Comparison of ENCODE assay signal across 28 mouse cellular contexts in the genomic region with DNA sequence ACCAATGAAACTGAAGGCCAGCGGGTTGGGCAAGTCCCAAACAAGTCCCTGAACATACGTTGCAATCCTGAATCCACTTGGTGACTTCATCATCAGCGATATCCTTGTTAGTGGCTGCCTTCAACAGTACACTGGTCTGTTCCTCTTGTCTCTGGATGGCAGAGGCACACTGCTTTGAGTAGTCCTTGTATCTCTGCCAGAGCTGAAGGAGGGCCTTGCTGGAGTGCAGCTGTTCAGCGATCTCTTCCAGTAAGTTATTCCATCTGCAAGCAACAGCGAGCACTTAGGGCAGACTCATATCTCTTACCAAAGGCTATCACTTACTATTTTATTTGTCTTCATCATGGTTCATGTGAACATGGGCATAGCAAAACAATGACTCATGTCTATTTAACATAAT. TPM values are rescaled to one million over a fixed set of nuclear protein-coding genes. Genes with fewer than 3 reads are reported as not detected.
DNase-seq lines count a peak whose midpoint lies in the region; ATAC-seq and TF ChIP-seq lines count a peak whose summit lies in the region.
"Had no signal": no experiment of that assay in that cellular context is flagged by ENCODE, and none has a peak within 500 bp of the region (broad histone marks: within the 10 kb centered on the region; RNA-seq: fewer than 3 reads in every experiment).

No protein-coding gene starts in this region.

- no peak for TF ChIP-seq CTCF in C2C12 (IDR thresholded peaks at IDR 0.05; ENCODE audit: control insufficient read depth, insufficient read depth, insufficient read length)
- no peak for TF ChIP-seq CTCF in gastrocnemius, adult 2 months (IDR thresholded peaks at IDR 0.05)
- no peak for TF ChIP-seq CTCF in left cerebral cortex, adult 2 months (IDR thresholded peaks at IDR 0.05)

- H3K4me3 ChIP-seq in heart, embryonic 11.5 days (ENCODE audit: low read depth, low read length), result no peak overlapping the region
- no peak overlapping the region for H3K4me3 ChIP-seq in C2C12 (ENCODE audit: insufficient read depth, poor library complexity, severe bottlenecking)
- H3K4me3 ChIP-seq in gastrocnemius, adult 2 months, result no peak overlapping the region
- H3K4me3 ChIP-seq in left cerebral cortex, adult 2 months, result no peak overlapping the region
- H3K4me3 ChIP-seq: embryonic facial prominence, embryonic 12.5 days; forebrain, embryonic 15.5 days; heart, embryonic 12.5 days; hindbrain, embryonic 15.5 days; layer of hippocampus, adult 2 months; midbrain, embryonic 12.5 days had no signal

- DNase-seq in heart, postnatal 10 days, result peak; percentile 14 to 19
- DNase-seq in 3T3-L1 (ENCODE audit: low read depth, low spot score), result peak; percentile 39
- peak; percentile 31 for DNase-seq in gastrocnemius, adult 2 months
- DNase-seq in adrenal gland, postnatal 10 days, result no peak
- DNase-seq in left cerebral cortex, adult 2 months (ENCODE audit: extremely low spot score in 1 of 2, low spot score in 2 of 2), result no peak
- DNase-seq: cerebellum, adult 8-10 months; heart, postnatal 4 days; lung, adult 2 months; right cerebral cortex, postnatal 14 days; thymus, adult 18-20 months; thymus, postnatal 4 days had no signal

- no peaks in the 10 kb centered on the region for H3K27me3 ChIP-seq in heart, embryonic 11.5 days (ENCODE audit: control insufficient read depth, insufficient read depth, low read length)
- H3K27me3 ChIP-seq in C2C12 (ENCODE audit: control insufficient read depth, insufficient read depth, insufficient read length), result no peaks in the 10 kb centered on the region
- H3K27me3 ChIP-seq: embryonic facial prominence, embryonic 12.5 days; forebrain, embryonic 15.5 days; heart, embryonic 12.5 days; hindbrain, embryonic 15.5 days; midbrain, embryonic 12.5 days had no signal

- H3K79me3 ChIP-seq in C2C12 (ENCODE audit: low read depth), result no peaks in the 10 kb centered on the region

- no peak overlapping the region for H3ac ChIP-seq in C2C12 (ENCODE audit: control insufficient read depth, insufficient read length, low read depth)

- 80% methylated on average over 5 of the region's 5 CpGs for whole genome bisulfite sequencing in heart, embryonic 11.5 days (ENCODE audit: insufficient replicate concordance)

- intact Hi-C loops in heart, postnatal 10 days (cut with DNase I), result no loop called here
- intact Hi-C loops in gastrocnemius, adult 2 months (cut with DNase I), result no loop called here
- intact Hi-C loops in left cerebral cortex, adult 2 months (cut with DNase I), result no loop called here

- H3K79me2 ChIP-seq in C2C12 (ENCODE audit: control insufficient read depth, insufficient read depth), result no peaks in the 10 kb centered on the region

- H3K36me3 ChIP-seq in heart, embryonic 11.5 days (ENCODE audit: control insufficient read depth, insufficient read depth, low read length), result peaks cover 23% of the 10 kb centered on the region
- H3K36me3 ChIP-seq in C2C12 (ENCODE audit: control insufficient read depth, insufficient read depth), result peaks cover 62% of the 10 kb centered on the region

- no peaks in the 10 kb centered on the region for H3K4me1 ChIP-seq in heart, embryonic 11.5 days (ENCODE audit: control insufficient read depth, insufficient read depth, low read length)
- H3K4me1 ChIP-seq: embryonic facial prominence, embryonic 12.5 days; forebrain, embryonic 15.5 days; heart, embryonic 12.5 days; hindbrain, embryonic 15.5 days; midbrain, embryonic 12.5 days had no signal

- no peaks in the 10 kb centered on the region; the same call in 1 of the 2 replicates for H3K9me3 ChIP-seq in heart, embryonic 11.5 days (replicated peaks; ENCODE audit: control insufficient read depth, low read length)
- H3K9me3 ChIP-seq: embryonic facial prominence, embryonic 12.5 days; forebrain, embryonic 15.5 days; heart, embryonic 12.5 days; hindbrain, embryonic 15.5 days; midbrain, embryonic 12.5 days had no signal

- ATAC-seq in heart, embryonic 11.5 days (replicated peaks; ENCODE audit: insufficient number of reproducible peaks, low FRiP score, low TSS enrichment), result no peak
- ATAC-seq: CD4-positive, CD25-positive, alpha-beta regulatory T cell, adult 4 months; forebrain, embryonic 15.5 days; intestine, embryonic 16.5 days had no signal

- no peak overlapping the region for H3K4me2 ChIP-seq in heart, embryonic 11.5 days
- H3K4me2 ChIP-seq: embryonic facial prominence, embryonic 12.5 days; forebrain, embryonic 15.5 days; heart, embryonic 12.5 days; hindbrain, embryonic 15.5 days; midbrain, embryonic 12.5 days had no signal

- no peak overlapping the region for H3K9ac ChIP-seq in heart, embryonic 11.5 days (ENCODE audit: low read depth, low read length)
- H3K9ac ChIP-seq: embryonic facial prominence, embryonic 12.5 days; forebrain, embryonic 15.5 days; heart, embryonic 12.5 days; hindbrain, embryonic 15.5 days; midbrain, embryonic 12.5 days had no signal

- H3K27ac ChIP-seq in heart, embryonic 11.5 days (ENCODE audit: low read depth, low read length), result no peak overlapping the region
- H3K27ac ChIP-seq in gastrocnemius, adult 2 months, result peak overlapping the region; percentile 68
- no peak overlapping the region for H3K27ac ChIP-seq in left cerebral cortex, adult 2 months
- H3K27ac ChIP-seq: embryonic facial prominence, embryonic 12.5 days; forebrain, embryonic 15.5 days; hindbrain, embryonic 15.5 days; layer of hippocampus, adult 2 months; macrophage; midbrain, embryonic 12.5 days had no signal

TF ChIP-seq in C2C12, 6 proteins besides CTCF, POLR2A, EP300 and RAD21:
- no peak for TF ChIP-seq MYOG (IDR thresholded peaks at IDR 0.05; ENCODE audit: control insufficient read depth, extremely low read depth, insufficient read length)
- TF ChIP-seq MAX (IDR thresholded peaks at IDR 0.05), result no peak
- no peak for TF ChIP-seq USF1 (IDR thresholded peaks at IDR 0.05; ENCODE audit: low read depth)
- no peak for TF ChIP-seq FOSL1 (IDR thresholded peaks at IDR 0.05; ENCODE audit: insufficient read depth, low read length, poor library complexity, severe bottlenecking)
- peak; percentile 94 for TF ChIP-seq MYOD1 (IDR thresholded peaks at IDR 0.05; ENCODE audit: control insufficient read depth, insufficient read length, low read depth)
- no peak for TF ChIP-seq CEBPB (IDR thresholded peaks at IDR 0.05; ENCODE audit: low read depth)

RNA-seq across cellular contexts. Expression of a gene that starts 41.8 kb away (rescaled TPM):
- 1 to 10 TPM in 1 of 2 experiments, under 1 TPM in 1; 0.86 to 1.2 TPM for total RNA-seq in heart, postnatal 10 days (2021)
- 0.42 and 0.54 TPM in 2 replicates for polyA plus RNA-seq in heart, embryonic 11.5 days (2014; fragmentation: Nextera tagmentation; extraction: Ambion mirVana)
- polyA plus RNA-seq in C2C12 (2012; fragmentation: generic; extraction: Trizol), result 0.02 TPM
- under 1 TPM; 0.23 to 0.36 TPM for total RNA-seq in gastrocnemius, adult 2 months (2021)
- under 1 TPM in 1 of 2 experiments, not detected in 1; 0.27 TPM for total RNA-seq in adrenal gland, postnatal 10 days (2021)
- not detected for total RNA-seq in left cerebral cortex, adult 2 months (2021)
- total RNA-seq: ES-E14; layer of hippocampus, adult 2 months; left cerebral cortex, postnatal 36 days; liver, adult 2 months had no signal
- polyA plus RNA-seq: cortical plate, adult 2 months; kidney, embryonic 16.5 days; liver, adult 2 months; lung, adult 2 months; macrophage; midbrain, embryonic 12.5 days; spleen, adult 2 months had no signal

Comparison
In these comparisons a context has a peak if more than half of its experiments do, and no peak if none do; other contexts are left out.
1. DNase-seq: peak in heart, postnatal 10 days (2 of 2), 3T3-L1 (single experiment) and gastrocnemius, adult 2 months (single experiment); none in adrenal gland, postnatal 10 days (single experiment) and left cerebral cortex, adult 2 months (0 of 2).